Mouse (Mus musculus) stomach, embryonic 15.5 days (tissue): ENCODE measurements around the gene Vwa3b. TPM values are rescaled to one million over a fixed set of nuclear protein-coding genes. Genes with fewer than 3 reads are reported as not detected.
A peak's percentile ranks its signal among the peaks of the same experiment; 100 is the strongest.

Experiments
- ATAC-seq: fragments of 200-750 bp; cut with Nextera tagmentation; 2 replicates; pipeline ENCODE4 v1.8.0; 2017; ENCODE audit warnings: low read depth, moderate number of reproducible peaks, moderate TSS enrichment; ENCODE audit not compliant: insufficient read depth, low FRiP score
- H3K27ac ChIP-seq: fragments of 300-500 bp; sonication (generic); 2 replicates; pipeline ENCODE4 v1.5.1; 2015; ENCODE audit warnings: mild to moderate bottlenecking, inconsistent platforms
- H3K27me3 ChIP-seq: fragments of 300-500 bp; sonication (generic); replicated peaks from 2 replicates; pipeline ENCODE4 v1.6.1; 2015; ENCODE audit warnings: inconsistent platforms
- H3K36me3 ChIP-seq: fragments of 300-500 bp; sonication (generic); 2 replicates; pipeline ENCODE4 v1.6.1; 2015; ENCODE audit warnings: inconsistent platforms
- H3K4me1 ChIP-seq: fragments of 300-500 bp; sonication (generic); 2 replicates; pipeline ENCODE4 v1.6.1; 2015; ENCODE audit warnings: inconsistent platforms
- H3K4me2 ChIP-seq: fragments of 300-500 bp; sonication (generic); 2 replicates; pipeline ENCODE4 v1.6.1; 2015; ENCODE audit warnings: mild to moderate bottlenecking, inconsistent platforms
- H3K4me3 ChIP-seq: fragments of 300-500 bp; sonication (generic); replicated peaks from 2 replicates; pipeline ENCODE4 v1.5.1; 2015; ENCODE audit warnings: inconsistent platforms
- H3K9ac ChIP-seq: fragments of 300-500 bp; sonication (generic); 2 replicates; pipeline ENCODE4 v1.6.1; 2015; ENCODE audit warnings: inconsistent platforms
- H3K9me3 ChIP-seq: fragments of 300-500 bp; sonication (generic); 2 replicates; pipeline ENCODE4 v1.6.1; 2016; ENCODE audit warnings: inconsistent platforms
- WGBS: fragments of 180-500 bp; shearing (Covaris S2); methylation state at CpG from one replicate; pipeline ENCODE4 v1.1.7; 2015; 5-methylcytosine and 5-hydroxymethylcytosine counted together
- polyA plus RNA-seq: library from polyadenylated mRNA; unstranded; fragments of >200 nt; fragmentation: Nextera tagmentation; extraction: Ambion mirVana; gene quantifications from 2 replicates; pipeline ENCODE4 v1.2.1, GENCODE M21; 2015

Gene Vwa3b
- polyA plus RNA-seq, 1 experiment from 2014 or later, result 1.3 TPM

GRCm38 (mm10) chr1:37105194-37105593 lies 78.8 kb downstream of the Vwa3b start:
- ATAC-seq, result no peak
- no peaks in the 10 kb centered on the region for H3K36me3 ChIP-seq
- H3K4me3 ChIP-seq, result no peak overlapping the region
- H3K4me2 ChIP-seq, result no peak overlapping the region
- no peaks in the 10 kb centered on the region for H3K4me1 ChIP-seq
- no peak overlapping the region for H3K27ac ChIP-seq
- H3K27me3 ChIP-seq, result no peaks in the 10 kb centered on the region
- 56% methylated on average over 3 of the region's 3 CpGs for WGBS
- no peaks in the 10 kb centered on the region for H3K9me3 ChIP-seq
- H3K9ac ChIP-seq, result no peak overlapping the region

- Histone ChIP-seq H3K36me3 (no peaks in the 10 kb centered on the region), H3K4me1 (no peaks in the 10 kb centered on the region), H3K9me3 (no peaks in the 10 kb centered on the region), H3K27ac (no peak overlapping the region; the same call in 1 of the 2 replicates), H3K9ac (no peak overlapping the region), H3K4me3 (no peak overlapping the region), H3K4me2 (no peak overlapping the region), H3K27me3 (no peaks in the 10 kb centered on the region)
- WGBS, result 52% methylated on average over 6 of the region's 6 CpGs
- ATAC-seq, result no peak
Observed at GRCm38 (mm10) chr1:37113781-37114180, 87.4 kb downstream of the Vwa3b start.

GRCm38 (mm10) chr1:37115847-37116246 lies 89.5 kb downstream of the Vwa3b start:
- ATAC-seq, result no peak
- no peaks in the 10 kb centered on the region for H3K36me3 ChIP-seq
- H3K4me1 ChIP-seq, result no peaks in the 10 kb centered on the region
- no peaks in the 10 kb centered on the region for H3K27me3 ChIP-seq
- no peaks in the 10 kb centered on the region for H3K9me3 ChIP-seq
- no peak overlapping the region for H3K9ac ChIP-seq
- 78% methylated on average over 5 of the region's 5 CpGs for WGBS
- no peak overlapping the region for H3K4me2 ChIP-seq
- H3K27ac ChIP-seq, result no peak overlapping the region
- no peak overlapping the region for H3K4me3 ChIP-seq

- H3K27me3 ChIP-seq, result no peaks in the 10 kb centered on the region
- H3K27ac ChIP-seq, result no peak overlapping the region
- H3K9ac ChIP-seq, result no peak overlapping the region
- H3K4me3 ChIP-seq, result no peak overlapping the region
- H3K9me3 ChIP-seq, result no peaks in the 10 kb centered on the region
- WGBS, result 84% methylated on average over 9 of the region's 9 CpGs
- H3K4me1 ChIP-seq, result peaks cover under 1% of the 10 kb centered on the region; the same call in 1 of the 2 replicates
- no peak for ATAC-seq
- H3K36me3 ChIP-seq, result no peaks in the 10 kb centered on the region
- H3K4me2 ChIP-seq, result no peak overlapping the region
Observed at GRCm38 (mm10) chr1:37116574-37116973, 90.2 kb downstream of the Vwa3b start.

GRCm38 (mm10) chr1:37117964-37118363 lies 91.6 kb downstream of the Vwa3b start:
- Histone ChIP-seq H3K27ac (no peak overlapping the region), H3K36me3 (no peaks in the 10 kb centered on the region), H3K27me3 (no peaks in the 10 kb centered on the region), H3K4me1 (peaks cover 4% of the 10 kb centered on the region; the same call in 1 of the 2 replicates), H3K9me3 (no peaks in the 10 kb centered on the region), H3K9ac (no peak overlapping the region), H3K4me3 (no peak overlapping the region), H3K4me2 (no peak overlapping the region)
- ATAC-seq, result no peak
- 86% methylated on average over 5 of the region's 5 CpGs for WGBS

GRCm38 (mm10) chr1:37122306-37122705 lies 95.9 kb downstream of the Vwa3b start:
- ATAC-seq, result no peak
- no peak overlapping the region for H3K9ac ChIP-seq
- no peaks in the 10 kb centered on the region for H3K36me3 ChIP-seq
- H3K9me3 ChIP-seq, result no peaks in the 10 kb centered on the region
- H3K27ac ChIP-seq, result peak overlapping the region; percentile 71
- no peaks in the 10 kb centered on the region for H3K27me3 ChIP-seq
- H3K4me1 ChIP-seq, result peaks cover 12% of the 10 kb centered on the region
- H3K4me3 ChIP-seq, result no peak overlapping the region
- WGBS, result 43% methylated on average over 4 of the region's 4 CpGs
- no peak overlapping the region for H3K4me2 ChIP-seq

- H3K9ac ChIP-seq, result no peak overlapping the region
- H3K4me3 ChIP-seq, result no peak overlapping the region
- no peaks in the 10 kb centered on the region for H3K9me3 ChIP-seq
- H3K4me2 ChIP-seq, result no peak overlapping the region
- no peaks in the 10 kb centered on the region for H3K27me3 ChIP-seq
- peaks cover 12% of the 10 kb centered on the region for H3K4me1 ChIP-seq
- WGBS, result 31% methylated on average over 3 of the region's 3 CpGs
- no peak for ATAC-seq
- no peaks in the 10 kb centered on the region for H3K36me3 ChIP-seq
- H3K27ac ChIP-seq, result no peak overlapping the region
Observed at GRCm38 (mm10) chr1:37122798-37123197, 96.4 kb downstream of the Vwa3b start.

GRCm38 (mm10) chr1:37124696-37125349 lies 98.4 kb downstream of the Vwa3b start:
- H3K9ac ChIP-seq, result no peak overlapping the region
- no peaks in the 10 kb centered on the region for H3K27me3 ChIP-seq
- peak overlapping the region; percentile 54 for H3K27ac ChIP-seq
- ATAC-seq, result peak; percentile 80; the same call in 1 of the 2 replicates
- peaks cover 12% of the 10 kb centered on the region for H3K4me1 ChIP-seq
- 26% methylated on average over 12 of the region's 12 CpGs for WGBS
- H3K9me3 ChIP-seq, result no peaks in the 10 kb centered on the region
- no peak overlapping the region for H3K4me2 ChIP-seq
- H3K36me3 ChIP-seq, result no peaks in the 10 kb centered on the region
- no peak overlapping the region for H3K4me3 ChIP-seq

GRCm38 (mm10) chr1:37130012-37130570 lies 103.7 kb downstream of the Vwa3b start:
- Histone ChIP-seq H3K36me3 (no peaks in the 10 kb centered on the region), H3K4me3 (no peak overlapping the region), H3K4me1 (no peaks in the 10 kb centered on the region; the same call in 1 of the 2 replicates), H3K27ac (no peak overlapping the region), H3K4me2 (no peak overlapping the region), H3K9me3 (no peaks in the 10 kb centered on the region), H3K9ac (no peak overlapping the region), H3K27me3 (no peaks in the 10 kb centered on the region)
- 81% methylated on average over 7 of the region's 8 CpGs for WGBS
- ATAC-seq, result no peak

- Histone ChIP-seq H3K9ac (no peak overlapping the region), H3K4me1 (no peaks in the 10 kb centered on the region), H3K36me3 (no peaks in the 10 kb centered on the region), H3K27ac (no peak overlapping the region), H3K27me3 (no peaks in the 10 kb centered on the region), H3K4me3 (no peak overlapping the region), H3K9me3 (no peaks in the 10 kb centered on the region), H3K4me2 (no peak overlapping the region)
- no peak for ATAC-seq
Observed at GRCm38 (mm10) chr1:37131146-37131545, 104.8 kb downstream of the Vwa3b start.

- ATAC-seq, result no peak
- 65% methylated on average over 7 of the region's 7 CpGs for WGBS
- no peak overlapping the region for H3K27ac ChIP-seq
Observed at GRCm38 (mm10) chr1:37132433-37132832, 106.0 kb downstream of the Vwa3b start.

GRCm38 (mm10) chr1:37145966-37146365 lies 119.6 kb downstream of the Vwa3b start:
- Histone ChIP-seq H3K4me1 (no peaks in the 10 kb centered on the region), H3K4me3 (no peak overlapping the region), H3K9me3 (no peaks in the 10 kb centered on the region), H3K4me2 (no peak overlapping the region), H3K9ac (no peak overlapping the region), H3K27ac (no peak overlapping the region), H3K27me3 (no peaks in the 10 kb centered on the region), H3K36me3 (no peaks in the 10 kb centered on the region)
- WGBS, result 38% methylated on average over 4 of the region's 4 CpGs
- no peak for ATAC-seq

More at GRCm38 (mm10) chr1:37132433-37132832, 106.0 kb downstream of the Vwa3b start:
- Histone ChIP-seq H3K9me3 (no peaks in the 10 kb centered on the region), H3K27me3 (no peaks in the 10 kb centered on the region), H3K9ac (no peak overlapping the region), H3K4me2 (no peak overlapping the region), H3K4me1 (no peaks in the 10 kb centered on the region), H3K36me3 (no peaks in the 10 kb centered on the region), H3K4me3 (no peak overlapping the region)
